Mouse (Mus musculus): ENCODE results near the gene Zfp318.

Zfp318 gene

GRCm38 (mm10) chr17:46383294-46384060 lies at the start of gene Zfp318:
TSS of gene Zfp318 (plus strand) at chr17:46383731.
- DNase-seq (ENCODE audit: low read depth, low spot score), result peak; percentile 97

DNA sequence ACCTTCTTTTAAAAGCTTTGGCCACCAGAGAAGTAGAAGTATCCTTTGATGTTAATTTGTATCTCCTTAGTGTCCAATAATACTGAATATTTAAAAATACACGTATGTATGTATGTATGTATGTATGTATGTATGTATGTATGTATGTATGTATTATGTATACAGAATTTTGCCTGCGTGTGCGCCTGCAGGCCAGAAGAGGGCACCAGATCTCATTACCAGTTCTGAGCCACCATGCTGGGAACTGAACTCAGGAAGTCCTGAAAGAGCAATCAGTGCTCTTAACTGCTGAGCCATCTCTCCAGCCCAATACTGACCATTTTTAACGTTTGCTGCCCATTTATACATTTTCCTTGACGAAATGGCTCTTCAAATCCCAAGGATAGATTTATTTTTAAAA lies 47.1 kb upstream of the Zfp318 start:
- peak; percentile 60 for DNase-seq (ENCODE audit: low read depth, low spot score)

- DNase-seq (ENCODE audit: low read depth, low spot score), result no peak
Observed at GRCm38 (mm10) chr17:46341208-46341607, 42.3 kb upstream of the Zfp318 start.

DNA sequence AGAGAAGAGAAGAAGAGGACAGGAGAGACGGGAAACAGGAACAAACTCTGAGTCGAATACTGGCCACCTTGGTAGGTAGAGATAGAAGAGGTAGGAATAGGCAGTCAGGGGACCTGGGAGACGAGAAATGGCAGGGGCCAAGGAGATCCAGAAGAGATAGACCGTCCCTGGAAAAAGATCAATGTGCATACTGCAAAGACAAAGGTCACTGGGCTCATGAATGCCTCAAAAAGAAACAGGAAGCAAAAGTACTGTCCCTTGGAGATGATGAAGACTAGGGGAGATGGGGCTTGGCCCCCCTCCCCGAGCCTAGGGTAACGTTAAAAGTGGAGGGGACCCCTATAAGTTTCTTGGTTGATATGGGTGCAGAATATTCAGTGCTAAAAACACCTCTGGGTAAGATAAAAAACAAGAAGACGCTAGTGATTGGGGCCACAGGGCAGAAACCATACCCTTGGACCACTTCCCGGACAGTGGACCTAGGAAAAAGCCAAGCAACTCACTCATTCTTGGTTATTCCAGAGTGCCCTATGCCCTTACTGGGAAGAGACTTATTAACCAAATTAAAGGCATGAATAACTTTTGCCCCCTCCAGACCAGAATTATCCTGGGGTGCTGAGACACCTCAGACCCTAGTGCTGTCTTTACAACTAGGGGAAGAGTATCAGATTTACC lies 32.4 kb upstream of the Zfp318 start:
- no peak for DNase-seq (ENCODE audit: low read depth, low spot score)

- peak; percentile 69 for DNase-seq (ENCODE audit: low read depth, low spot score)
Observed at GRCm38 (mm10) chr17:46371783-46372182, 11.7 kb upstream of the Zfp318 start.

DNA sequence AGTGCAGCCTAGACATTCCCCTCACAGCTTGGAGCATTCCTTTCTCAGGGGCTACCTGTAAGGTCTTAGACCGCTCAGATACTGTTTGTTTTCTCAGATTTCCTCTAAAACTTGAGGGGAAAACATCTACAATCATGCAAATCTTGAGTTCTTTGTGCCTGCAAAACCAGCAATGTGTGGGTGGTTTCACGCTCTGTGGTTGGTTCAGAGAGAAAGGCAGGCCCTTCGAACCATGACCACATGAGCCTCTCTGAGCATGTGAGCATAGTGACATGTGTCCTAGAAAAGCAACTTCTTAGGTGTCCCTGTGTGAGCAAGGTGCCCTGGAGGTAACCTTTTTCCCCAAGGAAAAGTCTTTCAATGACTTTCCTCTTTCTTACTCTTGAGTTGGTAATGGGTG lies 5.0 kb upstream of the Zfp318 start:
- DNase-seq (ENCODE audit: low read depth, low spot score), result no peak

DNA sequence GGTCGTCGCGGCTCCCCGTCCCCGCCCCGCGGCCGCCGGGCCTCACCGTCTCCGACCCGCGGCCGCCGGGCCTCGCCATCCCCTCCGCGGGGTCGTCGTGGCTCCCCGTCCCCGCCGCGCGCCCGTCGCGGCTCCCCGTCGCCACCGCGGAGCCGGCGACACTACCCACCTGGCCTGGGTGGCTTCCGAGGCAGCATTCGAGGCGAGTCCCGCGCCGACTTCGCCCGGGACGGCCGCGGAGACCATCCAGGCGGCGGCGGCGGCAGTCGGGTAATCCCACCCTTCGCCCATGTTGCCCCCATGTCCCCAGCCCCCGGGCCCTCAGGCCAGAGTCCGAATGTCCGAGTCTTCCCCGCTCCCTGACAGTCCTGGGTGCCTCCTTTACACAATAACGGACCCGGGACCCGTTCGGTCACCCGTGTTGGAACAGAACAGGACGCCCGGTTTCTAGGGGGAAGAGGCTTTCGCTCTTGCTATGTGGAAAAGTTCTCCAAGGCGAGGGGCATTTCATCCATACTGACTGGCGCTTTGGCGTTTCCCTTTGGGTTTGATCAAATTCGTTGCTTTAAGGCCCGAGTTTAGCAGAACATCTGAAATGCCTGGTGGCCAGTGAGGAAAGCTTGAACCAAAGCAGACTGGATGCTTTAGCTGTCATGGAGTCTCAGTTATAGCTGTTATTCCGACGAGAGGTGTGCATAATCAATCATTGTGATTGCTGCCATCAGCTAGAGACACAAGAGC lies 700 bp downstream of the Zfp318 start:
- peak; percentile 9 for DNase-seq (ENCODE audit: low read depth, low spot score)

GRCm38 (mm10) chr17:46388200-46388599 lies 4.7 kb downstream of the Zfp318 start:
- no peak for DNase-seq (ENCODE audit: low read depth, low spot score)

GRCm38 (mm10) chr17:46393012-46393411 lies 9.5 kb downstream of the Zfp318 start:
- peak; percentile 42 for DNase-seq (ENCODE audit: low read depth, low spot score)

GRCm38 (mm10) chr17:46394631-46395030 lies 11.1 kb downstream of the Zfp318 start:
- no peak for DNase-seq (ENCODE audit: low read depth, low spot score)

DNA sequence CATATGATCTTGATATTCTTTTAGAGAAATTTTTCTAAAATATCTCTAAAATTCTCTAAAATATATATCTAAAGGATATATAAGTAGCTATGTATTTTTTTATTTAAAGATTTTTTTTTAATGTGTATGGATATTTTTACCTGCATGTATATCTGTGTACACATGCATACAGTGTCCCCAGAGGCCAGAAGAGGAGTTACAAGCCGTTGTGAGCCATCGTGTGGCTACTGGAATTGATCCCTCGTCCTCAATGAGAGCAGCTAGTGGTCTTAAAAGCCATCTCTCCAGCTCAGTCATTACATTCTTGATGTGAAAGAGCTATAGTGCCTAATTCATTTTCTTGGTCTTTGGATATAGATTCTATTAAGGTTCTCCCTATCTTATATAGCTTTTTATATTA lies 24.9 kb downstream of the Zfp318 start:
- DNase-seq (ENCODE audit: low read depth, low spot score), result peak; percentile 25

- DNase-seq (ENCODE audit: low read depth, low spot score), result no peak
Observed at GRCm38 (mm10) chr17:46418628-46419027, 35.1 kb downstream of the Zfp318 start.

DNA sequence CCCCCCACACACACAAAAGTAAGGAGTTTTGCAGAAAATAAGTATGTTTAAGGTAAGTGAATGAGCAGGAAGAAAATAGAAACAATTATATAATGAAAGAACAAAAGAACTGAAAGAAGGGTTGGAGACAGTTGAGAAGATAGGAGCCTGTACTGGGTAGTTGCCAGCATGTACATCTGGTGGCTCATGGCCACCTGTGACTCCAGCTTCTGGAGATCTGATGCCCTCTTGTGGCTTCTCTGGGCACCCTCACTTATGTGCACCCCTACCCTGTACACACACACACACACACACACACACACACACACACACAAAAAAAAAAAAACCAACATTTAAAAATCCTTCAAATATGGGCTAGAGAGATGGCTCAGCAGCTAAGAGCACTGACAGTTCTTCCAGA lies 36.2 kb downstream of the Zfp318 start:
- DNase-seq (ENCODE audit: low read depth, low spot score), result peak; percentile 36

GRCm38 (mm10) chr17:46426496-46426895 lies 43.0 kb downstream of the Zfp318 start:
- no peak for DNase-seq (ENCODE audit: low read depth, low spot score)

- DNase-seq (ENCODE audit: low read depth, low spot score), result peak; percentile 55
Observed at GRCm38 (mm10) chr17:46428761-46429414, 45.4 kb downstream of the Zfp318 start, which contains the start of gene Crip3. TSS of gene Crip3 (plus strand) at chr17:46428926.

DNA sequence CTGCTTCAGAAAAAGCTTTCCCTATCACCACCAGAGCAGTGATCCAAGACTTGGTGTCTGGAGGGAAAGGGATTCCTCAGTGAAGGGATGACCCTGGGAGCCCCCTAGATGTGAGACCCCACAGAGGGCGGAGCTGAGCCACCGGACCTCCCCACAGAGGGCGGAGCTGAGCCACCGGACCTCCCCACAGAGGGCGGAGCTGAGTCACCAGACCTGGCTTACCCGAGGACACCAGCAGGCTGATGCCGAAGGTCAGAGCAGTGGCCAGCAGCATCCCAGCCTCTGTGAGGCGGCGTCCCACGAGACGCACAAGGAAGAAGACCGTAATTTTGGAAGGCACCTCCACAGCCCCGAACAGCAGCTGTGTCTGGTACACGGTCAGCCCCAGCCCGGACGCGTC lies 50.1 kb downstream of the Zfp318 start:
- peak; percentile 57 for DNase-seq (ENCODE audit: low read depth, low spot score)

GRCm38 (mm10) chr17:46436672-46437366 lies 53.3 kb downstream of the Zfp318 start:
- DNase-seq (ENCODE audit: low read depth, low spot score), result peak; percentile 49

GRCm38 (mm10) chr17:46438298-46438873 lies 54.9 kb downstream of the Zfp318 start, which contains the start of gene Slc22a7:
TSS of gene Slc22a7 (minus strand) at chr17:46438457.
- DNase-seq (ENCODE audit: low read depth, low spot score), result peak; percentile 59

DNA sequence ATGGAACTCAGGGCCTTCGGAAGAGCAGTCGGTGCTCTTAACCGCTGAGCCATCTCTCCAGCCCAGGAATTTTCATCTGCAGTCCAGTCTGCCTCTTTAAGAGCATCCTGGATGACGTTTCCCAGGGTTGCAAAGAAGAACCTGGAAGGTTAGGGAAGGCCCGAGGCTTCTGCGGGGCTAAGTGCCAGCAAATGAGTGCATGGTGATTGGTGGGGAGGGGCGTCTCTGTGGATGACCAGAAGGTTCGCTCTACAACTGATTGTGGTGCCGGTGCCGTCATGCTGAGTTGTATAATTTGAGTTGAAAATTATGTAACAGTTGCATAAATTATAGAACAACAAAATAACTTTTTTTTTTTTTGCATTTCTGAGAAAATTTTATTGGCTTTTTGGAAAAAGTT lies 55.6 kb downstream of the Zfp318 start:
- no peak for DNase-seq (ENCODE audit: low read depth, low spot score)

DNA sequence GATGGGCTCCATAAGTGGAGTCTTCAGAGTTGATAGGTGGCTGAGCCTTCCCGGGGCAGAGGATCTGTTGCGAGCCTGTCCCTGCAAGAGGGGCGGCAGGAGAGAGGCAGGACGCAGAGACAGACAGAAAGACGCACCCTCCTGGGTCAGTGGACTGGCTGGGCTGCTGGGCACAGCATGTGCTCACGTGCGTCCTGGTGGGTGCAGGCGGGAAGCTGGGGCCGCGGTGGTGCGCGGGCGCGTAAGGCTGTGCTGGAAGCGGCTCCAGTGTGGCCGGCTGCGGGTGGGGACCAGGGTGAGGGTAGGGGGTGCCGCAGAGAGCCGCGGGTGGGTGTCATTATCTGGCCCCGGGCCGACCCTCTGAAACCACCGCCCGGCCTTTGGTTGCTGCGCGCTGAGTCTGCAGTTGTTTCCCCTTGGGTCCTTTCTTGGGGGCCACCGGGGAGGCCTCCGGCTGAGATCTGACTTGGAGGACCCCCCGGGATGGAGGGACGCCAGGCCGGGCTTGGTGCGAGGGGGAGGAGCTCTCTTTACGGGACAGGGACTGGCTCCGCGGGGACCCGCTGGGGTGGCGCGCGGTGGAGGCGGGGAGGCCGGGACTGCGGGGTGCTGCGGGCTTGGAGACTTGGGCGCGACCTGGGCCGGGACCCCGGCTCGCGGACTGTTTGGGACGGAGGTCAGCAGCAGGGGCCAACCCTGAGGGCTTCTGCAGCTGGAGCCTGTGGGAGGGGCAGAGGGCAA lies 61.5 kb downstream of the Zfp318 start:
- DNase-seq (ENCODE audit: low read depth, low spot score), result no peak

Measured in ES-CJ7 (cell line).